Mouse (Mus musculus) heart, postnatal 0 days (tissue): ENCODE measurements around the gene Slco1a4. TPM values are rescaled to one million over a fixed set of nuclear protein-coding genes. Genes with fewer than 3 reads are reported as not detected.
A peak's percentile ranks its signal among the peaks of the same experiment; 100 is the strongest.

ENCODE experiments used
- ATAC-seq: fragments of 200-750 bp; cut with Nextera tagmentation; 2 replicates; pipeline ENCODE4 v1.8.0; 2017; ENCODE audit warnings: low read depth, moderate number of reproducible peaks, moderate library complexity; ENCODE audit not compliant: insufficient read depth
- DNase-seq: peaks from one replicate; pipeline ENCODE4 v3.0.0-alpha.2; 2016; ENCODE audit warnings: low spot score
- H3K27ac ChIP-seq: fragments of 300-500 bp; sonication (generic); 2 replicates; pipeline ENCODE4 v1.5.1; 2014; ENCODE audit warnings: low read depth, mild to moderate bottlenecking
- H3K27me3 ChIP-seq: fragments of 300-500 bp; sonication (generic); 2 replicates; pipeline ENCODE4 v1.6.1; 2014; ENCODE audit warnings: low read length, mixed read lengths; ENCODE audit not compliant: control insufficient read depth, insufficient read depth
- H3K36me3 ChIP-seq: fragments of 300-500 bp; sonication (generic); replicated peaks from 2 replicates; pipeline ENCODE4 v1.6.1; 2014; ENCODE audit warnings: low read length, mixed read lengths; ENCODE audit not compliant: control insufficient read depth, insufficient read depth
- H3K4me1 ChIP-seq: fragments of 300-500 bp; sonication (generic); 2 replicates; pipeline ENCODE4 v1.6.1; 2014; ENCODE audit warnings: antibody characterized with exemption; ENCODE audit not compliant: control insufficient read depth, insufficient read depth
- H3K4me2 ChIP-seq: fragments of 300-500 bp; sonication (generic); 2 replicates; pipeline ENCODE4 v1.6.1; 2014; ENCODE audit warnings: low read depth, mild to moderate bottlenecking, low read length, moderate library complexity
- H3K4me3 ChIP-seq: fragments of 300-500 bp; sonication (generic); 2 replicates; pipeline ENCODE4 v1.5.1; 2014; ENCODE audit warnings: low read depth, low read length
- H3K9ac ChIP-seq: fragments of 300-500 bp; sonication (generic); replicated peaks from 2 replicates; pipeline ENCODE4 v1.6.1; 2014; ENCODE audit warnings: low read depth, low read length, mixed read lengths
- H3K9me3 ChIP-seq: fragments of 300-500 bp; sonication (generic); replicated peaks from 2 replicates; pipeline ENCODE4 v1.6.1; 2016; ENCODE audit warnings: low read length; ENCODE audit not compliant: control insufficient read depth
- CTCF ChIP-seq: IDR thresholded peaks from 2 replicates; pipeline ENCODE4 v1.5.1; 2016; ENCODE audit warnings: antibody characterized with exemption, control low read depth, low read depth
- EP300 ChIP-seq: IDR thresholded peaks from 2 replicates; pipeline ENCODE4 v1.6.1; 2016; ENCODE audit warnings: antibody characterized with exemption, low read depth
- WGBS: fragments of 180-500 bp; shearing (Covaris S2); extraction: QIAGEN DNeasy Blood & Tissue Kit; methylation state at CpG from one replicate; pipeline ENCODE4 v1.1.7; 2014; 5-methylcytosine and 5-hydroxymethylcytosine counted together
- polyA plus RNA-seq: library from polyadenylated mRNA; unstranded; fragments of >200 nt; fragmentation: Nextera tagmentation; extraction: Ambion mirVana; gene quantifications from 2 replicates; pipeline ENCODE4 v1.2.1, GENCODE M21; 2015
- total RNA-seq: library from RNA; depleted of rRNA; stranded (reverse); fragments of >200 nt; gene quantifications from 2 replicates; pipeline ENCODE4 v1.2.3, GENCODE M21; 2014; ENCODE audit warnings: low replicate concordance; rRNA removed

Gene Slco1a4
- total and polyA plus RNA-seq, 2 experiments from 2014 or later: 0.68 TPM; not detected in 1

DNA sequence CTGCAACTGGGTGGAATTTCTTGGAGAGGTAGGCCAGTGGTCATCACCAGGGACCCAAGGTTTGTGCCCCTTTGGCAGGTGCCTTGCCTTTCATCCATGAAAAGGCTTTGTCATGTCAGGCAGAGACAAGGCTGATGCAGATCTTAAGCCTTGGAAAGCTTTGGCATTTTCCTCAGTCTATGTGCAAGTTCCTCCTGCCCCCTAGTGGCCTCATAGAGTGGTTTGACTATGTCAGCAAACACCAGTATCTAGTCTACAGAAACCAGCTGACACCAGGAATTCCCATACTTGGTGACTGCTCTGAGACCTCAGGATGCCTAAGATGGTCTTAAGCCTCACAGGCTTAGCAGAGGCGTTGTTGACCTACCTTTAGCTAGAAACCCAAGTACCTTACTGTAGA is 58.2 kb downstream of the Slco1a4 start:
- no peak overlapping the region for H3K4me3 ChIP-seq
- TF ChIP-seq EP300: no peak
- peak; percentile 72 for TF ChIP-seq CTCF
- ATAC-seq: peak; percentile 36; the same call in 1 of the 2 replicates

DNA sequence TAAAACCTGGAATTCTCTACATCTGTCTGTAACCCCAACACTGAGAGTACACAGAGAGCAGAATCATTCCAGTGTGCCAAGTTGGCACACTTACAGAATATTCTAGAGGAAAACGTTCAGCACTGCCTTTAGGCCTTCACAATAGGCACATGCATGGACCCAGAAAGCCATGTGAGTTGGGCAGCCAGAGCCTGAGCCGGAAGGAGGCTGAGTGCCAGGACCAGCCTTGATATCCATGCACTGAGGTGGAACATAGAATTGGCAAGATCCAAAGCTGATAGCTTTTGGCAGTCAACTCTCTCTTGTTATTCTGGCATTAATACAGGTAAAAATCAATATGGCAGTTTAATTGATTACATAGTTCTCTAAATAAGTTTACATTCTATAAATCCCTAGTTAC is 81.5 kb downstream of the Slco1a4 start:
- WGBS: 65% methylated on average over 2 of the region's 2 CpGs
- no peaks in the 10 kb centered on the region for H3K9me3 ChIP-seq
- no peaks in the 10 kb centered on the region for H3K4me1 ChIP-seq
- ATAC-seq: no peak
- H3K27ac ChIP-seq: no peak overlapping the region
- DNase-seq: no peak
- H3K36me3 ChIP-seq: no peaks in the 10 kb centered on the region
- no peak overlapping the region for H3K4me3 ChIP-seq
- H3K27me3 ChIP-seq: no peaks in the 10 kb centered on the region
- no peak for TF ChIP-seq CTCF
- no peak for TF ChIP-seq EP300
- no peak overlapping the region for H3K9ac ChIP-seq
- H3K4me2 ChIP-seq: no peak overlapping the region

More for the DNA sequence above, 58.2 kb downstream of the Slco1a4 start:
- Histone ChIP-seq H3K27ac (no peak overlapping the region), H3K4me2 (no peak overlapping the region), H3K9me3 (no peaks in the 10 kb centered on the region), H3K27me3 (no peaks in the 10 kb centered on the region), H3K36me3 (no peaks in the 10 kb centered on the region), H3K9ac (no peak overlapping the region), H3K4me1 (no peaks in the 10 kb centered on the region)
- DNase-seq: no peak
- WGBS: 4% methylated on average over 1 of the region's 1 CpGs

DNA sequence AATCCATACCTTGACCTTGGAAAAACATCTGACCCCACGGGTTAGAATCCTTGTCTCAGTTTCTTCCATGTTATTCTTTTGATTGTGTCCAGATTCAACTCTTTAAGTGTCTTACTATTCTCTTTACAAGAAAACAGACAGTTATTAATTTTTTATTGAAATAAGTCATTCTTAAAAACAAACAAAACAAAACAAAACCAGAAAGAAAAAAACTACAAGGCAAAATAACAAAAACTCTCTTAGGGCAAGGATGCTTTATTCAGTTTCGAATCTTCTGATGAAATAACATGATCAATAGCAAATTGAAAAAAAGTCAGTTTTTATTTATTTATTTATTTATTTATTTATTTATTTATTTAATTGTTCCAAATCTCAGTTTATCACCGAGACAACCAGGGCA is 82.3 kb downstream of the Slco1a4 start, which contains the start of gene Gm5724:
TSS of gene Gm5724 (minus strand) at position 101 of the 400 bp plus-strand sequence.
- TF ChIP-seq CTCF (no peak), EP300 (no peak)
- H3K4me3 ChIP-seq: no peak within 1 kb of the TSS
- H3K27me3 ChIP-seq: no peaks in the 10 kb centered on the region
- H3K4me1 ChIP-seq: no peaks in the 10 kb centered on the region
- no peak within 1 kb of the TSS for H3K27ac ChIP-seq
- H3K9me3 ChIP-seq: no peaks in the 10 kb centered on the region
- 69% methylated on average over 3 of the region's 3 CpGs for WGBS
- H3K36me3 ChIP-seq: no peaks in the 10 kb centered on the region
- H3K9ac ChIP-seq: no peak within 1 kb of the TSS
- no peak for ATAC-seq
- DNase-seq: no peak
- no peak within 1 kb of the TSS for H3K4me2 ChIP-seq

Other genes starting within 250 kb of the Slco1a4 start
- gene Slco1b2, start 226.7 kb downstream of the Slco1a4 start, total RNA-seq: 0.77 TPM in 1 of 2 replicates, not detected in the other
- 0.08 TPM in 1 of 2 replicates, not detected in the other for gene Slco1b2, start 226.7 kb downstream of the Slco1a4 start, polyA plus RNA-seq
- not detected in 2 replicates for gene Gm5724, start 82.4 kb downstream of the Slco1a4 start, total RNA-seq
- gene Gm5724, start 82.4 kb downstream of the Slco1a4 start, polyA plus RNA-seq: not detected in 2 replicates
- not detected in 2 replicates for gene Slco1a1, start 90.8 kb upstream of the Slco1a4 start, total RNA-seq
- not detected in 2 replicates for gene Slco1a1, start 90.8 kb upstream of the Slco1a4 start, polyA plus RNA-seq
- not detected in 2 replicates for gene Gm6614, start 155.2 kb upstream of the Slco1a4 start, total RNA-seq
- not detected in 2 replicates for gene Gm6614, start 155.2 kb upstream of the Slco1a4 start, polyA plus RNA-seq